Mouse (Mus musculus) CH12.LX (cell line): ENCODE measurements at regions not wholly inside any gene's neighbourhood (a gene's known extent, or its start where the extent isn't known, plus 50 kb on each side); places are given as distances from the start of the nearest gene placed in this dataset.

Source experiments
- CHD2 ChIP-seq: IDR thresholded peaks from 2 replicates; pipeline ENCODE4 v1.6.1; 2011; ENCODE audit warnings: low read length, improper control_type of control experiment
- CTCF ChIP-seq, 2 experiments: IDR thresholded peaks in 1 of 2; conservative IDR thresholded peaks in 1 of 2; 2 replicates each; pipeline ENCODE4 v1.5.1; 2011 to 2012; ENCODE audit warnings: low read depth in 2 of 2, low read length in 2 of 2, improper control_type of control experiment in 1 of 2, inconsistent platforms in 1 of 2, mild to moderate bottlenecking in 1 of 2, moderate library complexity in 1 of 2
- MAX ChIP-seq: IDR thresholded peaks from 2 replicates; pipeline ENCODE4 v1.6.1; 2011; ENCODE audit warnings: low read length, improper control_type of control experiment
- NELFE ChIP-seq: IDR thresholded peaks from 2 replicates; pipeline ENCODE4 v1.6.1; 2011; ENCODE audit warnings: low read depth, low read length, improper control_type of control experiment
- RCOR1 ChIP-seq: conservative IDR thresholded peaks from 2 replicates; pipeline ENCODE4 v1.6.1; 2012; ENCODE audit warnings: low read depth, mild to moderate bottlenecking, inconsistent platforms, low read length, improper control_type of control experiment
- SIN3A ChIP-seq: IDR thresholded peaks from 2 replicates; pipeline ENCODE4 v1.6.1; 2012; ENCODE audit warnings: low read length, improper control_type of control experiment, inconsistent platforms
- ZNF384 ChIP-seq: IDR thresholded peaks from 2 replicates; pipeline ENCODE4 v1.6.1; 2012; ENCODE audit warnings: low read depth, low read length, improper control_type of control experiment, inconsistent platforms

GRCm38 (mm10) chr4:81763311-81764025 is 320.9 kb upstream of the Mpdz start:
- TF ChIP-seq RCOR1 (no peak), CTCF (conservative IDR thresholded peaks at IDR 0.05 in 1 of 2, IDR thresholded peaks at IDR 0.05 in 1 of 2; ENCODE audit: low read depth in 2 of 2, low read length in 2 of 2) (no peak), SIN3A (no peak), ZNF384 (no peak), CHD2 (no peak), NELFE (no peak), MAX (no peak)
